Mouse (Mus musculus) cerebellum, adult (tissue): ENCODE results near the gene Nhsl2.
"Not testable (repeated sequence)": the region's sequence is repeated elsewhere in the genome, so short reads cannot be mapped to it uniquely, and the experiment has no call there.

Experiments used
- ATAC-seq: cut with Nextera tagmentation; 2 replicates; pipeline ENCODE4 v1.9.2; 2017; ENCODE audit warnings: mild to moderate bottlenecking, moderate library complexity, mixed read lengths; ENCODE audit not compliant: insufficient number of reproducible peaks, low FRiP score, low TSS enrichment

Nhsl2 gene

DNA sequence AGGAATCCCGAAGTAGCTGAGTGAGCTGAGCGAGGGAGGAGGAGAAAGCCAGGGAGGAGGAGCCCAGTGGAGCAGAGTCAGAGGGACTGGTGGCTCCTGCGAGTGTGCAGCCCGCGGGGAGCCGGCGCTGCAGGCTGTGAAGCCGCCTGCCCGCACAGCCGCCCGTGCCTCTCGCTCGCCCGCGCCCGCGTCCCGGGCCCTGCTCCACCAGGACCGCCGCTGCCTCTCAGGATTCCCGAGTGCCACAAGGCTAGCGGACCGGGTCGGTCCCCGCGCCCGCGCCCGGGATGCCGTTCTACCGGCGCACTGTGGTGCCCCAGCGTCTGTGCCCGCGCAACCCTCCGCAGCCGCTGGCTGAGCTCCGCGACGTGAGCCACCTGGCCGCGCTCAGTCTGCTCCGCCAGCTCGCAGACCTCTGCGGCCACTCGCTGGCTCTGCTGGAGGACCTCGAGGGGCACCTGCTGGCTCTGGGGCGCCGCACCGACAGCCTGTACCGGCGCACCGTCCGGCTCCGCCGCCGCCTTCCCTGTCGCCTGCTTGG is at the start of gene Nhsl2:
Gene Nhsl2, plus strand, starts transcription at position 105 of the 541 bp plus-strand sequence.
- peak; percentile 84 for ATAC-seq

GRCm38 (mm10) chrX:101805512-101805911 is 43.7 kb upstream of the Nhsl2 start:
- no peak for ATAC-seq

DNA sequence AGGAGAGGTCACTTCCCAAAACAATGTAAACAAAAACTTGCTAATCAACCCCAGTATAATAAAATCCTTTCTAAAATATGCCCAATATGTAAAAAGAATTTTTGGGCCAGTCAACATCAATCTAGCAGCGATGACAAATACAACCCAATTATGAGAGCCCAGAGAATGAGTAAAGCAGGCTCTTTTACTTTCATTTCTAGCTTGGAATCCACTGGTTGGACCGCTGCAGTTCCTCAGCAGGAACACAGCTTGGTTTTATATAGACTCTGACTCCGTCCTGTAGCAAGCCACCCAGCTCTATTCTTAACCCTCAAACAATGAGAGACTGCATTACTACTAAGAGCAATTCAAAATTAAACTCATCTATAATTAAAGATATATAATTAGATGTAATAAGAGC is 37.4 kb upstream of the Nhsl2 start:
- ATAC-seq, result no peak

DNA sequence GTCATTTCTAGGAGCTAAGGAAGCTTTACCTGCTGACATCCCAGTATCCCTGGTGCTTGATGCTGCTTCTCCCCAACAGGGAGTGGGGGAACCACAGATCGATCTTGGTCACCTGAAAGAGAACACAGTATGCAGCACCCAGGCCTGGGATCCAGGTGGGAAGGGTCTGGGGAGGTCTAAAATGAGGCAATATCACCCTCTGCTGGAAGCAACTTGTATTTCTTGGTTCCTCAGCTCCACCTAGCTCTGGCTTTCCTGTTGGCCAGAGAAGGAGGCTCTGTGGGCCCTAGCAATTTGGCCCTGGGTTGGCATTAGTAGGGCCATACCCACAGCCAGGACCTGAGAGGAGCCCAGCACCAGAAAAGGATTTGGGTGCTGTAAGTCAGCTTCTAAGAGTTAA is 30.0 kb upstream of the Nhsl2 start:
- no peak for ATAC-seq

GRCm38 (mm10) chrX:101819980-101820379 is 29.2 kb upstream of the Nhsl2 start:
- not testable (repeated sequence) for ATAC-seq

DNA sequence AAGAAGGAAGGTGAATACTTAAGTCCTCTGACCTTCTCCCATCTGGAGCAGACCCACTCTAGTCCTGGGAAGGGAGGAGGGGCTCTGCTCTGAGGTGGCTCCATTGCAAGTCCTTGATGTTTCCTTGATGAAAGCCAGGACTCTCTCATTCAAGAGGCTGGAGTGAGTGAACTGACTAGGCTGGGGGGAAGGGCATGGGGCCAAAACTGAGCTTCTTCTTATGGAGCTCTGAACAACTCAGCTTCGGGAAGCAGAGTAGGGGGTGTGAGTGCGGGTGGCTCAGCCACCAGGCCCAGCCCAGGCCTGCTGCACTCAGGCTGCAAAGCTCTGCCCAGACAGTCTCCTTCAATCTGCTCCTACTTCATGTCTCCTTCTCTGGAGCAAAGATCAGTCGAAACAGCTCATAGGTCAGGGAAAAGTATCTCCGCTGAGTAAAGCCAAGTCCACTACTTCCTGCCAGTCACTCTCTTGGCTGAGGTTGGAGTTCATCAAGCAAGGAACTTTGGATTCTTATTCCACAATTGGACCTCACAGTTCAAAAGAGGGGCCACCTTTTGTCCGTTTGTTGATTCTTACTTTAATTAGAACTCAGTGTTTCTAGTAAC is 1.9 kb upstream of the Nhsl2 start:
- no peak for ATAC-seq

DNA sequence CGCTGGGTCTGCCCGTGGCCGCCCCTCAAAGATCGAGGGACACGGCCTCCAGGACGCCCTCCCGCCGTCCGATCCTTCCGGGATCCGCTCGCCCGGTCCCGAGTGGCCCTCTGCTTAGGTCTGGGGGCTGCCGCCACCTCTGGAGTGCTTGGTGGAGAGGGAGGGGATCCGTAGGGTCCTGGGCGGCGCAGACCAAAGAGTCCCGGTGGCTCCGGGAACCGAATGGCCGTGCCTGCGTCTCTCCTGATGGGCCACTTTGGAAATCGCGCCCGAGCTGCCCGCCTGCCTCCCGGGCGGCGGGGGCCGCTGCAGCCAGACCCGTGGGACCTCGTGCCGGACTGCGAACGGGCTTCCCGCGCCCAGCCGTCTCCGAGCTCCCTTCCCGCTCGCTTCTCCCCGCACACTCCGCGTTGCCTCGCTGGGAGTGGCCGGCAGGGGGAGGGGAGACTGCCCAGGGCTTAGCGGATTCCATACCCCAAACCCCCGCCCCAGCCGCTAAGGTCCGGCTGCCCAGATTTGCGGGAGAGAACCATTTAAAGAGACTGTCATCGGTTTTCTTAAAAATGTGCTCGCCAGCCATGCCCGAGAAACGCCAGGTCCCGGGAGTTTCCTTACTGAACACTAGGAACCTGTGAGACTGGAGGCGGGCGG is 841 bp downstream of the Nhsl2 start:
- 0 out of 2 replicates have a peak, but pooled peaks have one; percentile 26 for ATAC-seq

DNA sequence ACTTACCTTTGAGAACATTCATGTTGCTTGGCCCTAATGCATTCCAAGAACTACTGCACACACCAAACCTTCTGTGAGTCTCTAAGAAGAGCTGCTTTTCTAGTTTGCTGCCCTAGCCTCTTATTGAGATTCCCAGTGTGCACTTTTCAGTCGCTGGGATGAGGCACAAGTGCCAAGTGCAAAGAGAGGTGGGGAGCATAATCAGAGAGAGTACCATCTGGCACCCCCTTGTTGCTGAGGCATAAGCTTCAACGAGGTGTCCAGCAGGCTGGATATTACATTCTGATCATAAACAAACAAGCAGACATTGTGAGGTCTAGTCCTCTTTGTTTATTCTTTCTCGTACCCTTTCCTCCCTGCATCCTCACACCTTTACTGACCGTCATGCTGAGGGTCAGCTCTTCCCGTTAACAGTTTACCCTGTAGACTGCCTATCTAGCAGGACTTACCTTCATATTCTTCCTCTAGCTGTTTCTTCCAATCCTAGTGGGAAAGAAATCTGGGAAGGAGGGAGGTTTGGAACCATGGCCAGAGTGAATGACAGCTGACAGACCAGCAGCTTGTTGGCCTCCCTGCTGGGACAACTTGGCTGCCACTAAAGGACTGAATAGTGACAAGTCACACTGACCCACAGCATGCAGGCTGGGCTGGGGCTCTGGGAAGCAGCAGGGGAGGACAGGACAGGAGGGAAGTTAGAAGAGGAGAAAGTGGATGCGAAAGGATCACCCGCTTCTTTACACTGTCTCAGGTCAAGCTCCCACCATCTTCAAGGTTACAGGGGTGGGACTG is 2.6 kb downstream of the Nhsl2 start:
- ATAC-seq, result peak; percentile 70

- ATAC-seq, result no peak
Observed at GRCm38 (mm10) chrX:101863666-101864378, 14.6 kb downstream of the Nhsl2 start.

DNA sequence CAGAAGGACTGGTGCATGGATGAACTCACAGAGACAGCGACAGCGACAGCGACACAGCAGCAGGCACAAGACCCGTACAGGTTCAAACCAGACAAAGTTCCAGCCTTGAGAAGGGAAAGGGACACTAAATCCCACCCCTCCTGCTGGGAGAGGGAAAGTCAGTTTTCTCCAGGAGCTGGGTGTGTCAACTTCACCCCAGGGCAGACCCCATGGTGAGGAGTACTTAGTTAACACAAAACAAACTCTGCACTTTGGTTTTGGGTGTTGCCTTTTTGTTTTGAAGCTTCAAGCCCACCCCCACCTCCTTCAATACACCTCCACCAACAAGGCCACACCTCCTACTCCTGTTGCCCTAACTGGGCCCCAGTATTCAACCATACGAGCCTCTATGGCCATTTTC is 15.6 kb downstream of the Nhsl2 start:
- no peak for ATAC-seq

DNA sequence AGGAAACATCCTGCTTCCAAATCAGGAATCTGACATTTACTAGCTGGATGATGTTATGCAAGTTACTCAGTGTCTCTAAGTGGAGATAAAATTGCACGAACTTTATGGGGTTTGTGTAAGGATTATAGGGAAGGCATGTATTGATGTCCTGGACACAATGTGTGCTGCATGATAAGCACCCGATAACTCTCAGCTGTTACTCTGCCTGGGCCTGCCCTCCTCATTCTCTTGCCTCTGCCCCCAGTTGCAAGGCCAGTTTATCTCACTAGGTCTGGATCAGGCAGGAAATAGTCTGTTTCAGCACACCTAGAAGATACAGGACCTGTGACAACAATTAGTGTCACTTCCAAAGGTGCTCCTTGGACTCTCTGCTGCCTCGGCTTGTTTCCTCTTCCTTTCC is 25.0 kb downstream of the Nhsl2 start:
- no peak for ATAC-seq

- ATAC-seq, result no peak
Observed at GRCm38 (mm10) chrX:101874901-101875300, 25.7 kb downstream of the Nhsl2 start.

DNA sequence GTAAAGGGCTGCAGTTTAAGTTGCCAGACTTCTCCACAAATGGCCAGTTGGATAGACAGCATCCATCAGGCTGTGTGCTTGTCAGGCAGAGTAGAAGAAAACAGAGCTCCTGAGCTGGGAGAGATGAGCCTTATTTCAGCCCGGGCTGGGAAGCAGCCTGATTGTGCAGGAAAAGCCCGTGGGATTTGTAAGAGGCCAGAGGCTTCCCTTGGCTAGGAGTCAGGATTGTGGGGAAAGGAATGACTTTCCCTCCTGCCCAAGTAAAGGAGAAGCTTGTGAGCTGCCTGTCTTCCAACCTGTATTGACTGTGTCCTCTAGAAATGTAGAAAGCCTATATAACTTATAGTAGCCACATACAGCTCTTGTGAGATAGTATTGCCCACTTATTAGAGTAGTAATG is 27.0 kb downstream of the Nhsl2 start:
- no peak for ATAC-seq

- no peak for ATAC-seq
Observed at GRCm38 (mm10) chrX:101877840-101878239, 28.7 kb downstream of the Nhsl2 start.

DNA sequence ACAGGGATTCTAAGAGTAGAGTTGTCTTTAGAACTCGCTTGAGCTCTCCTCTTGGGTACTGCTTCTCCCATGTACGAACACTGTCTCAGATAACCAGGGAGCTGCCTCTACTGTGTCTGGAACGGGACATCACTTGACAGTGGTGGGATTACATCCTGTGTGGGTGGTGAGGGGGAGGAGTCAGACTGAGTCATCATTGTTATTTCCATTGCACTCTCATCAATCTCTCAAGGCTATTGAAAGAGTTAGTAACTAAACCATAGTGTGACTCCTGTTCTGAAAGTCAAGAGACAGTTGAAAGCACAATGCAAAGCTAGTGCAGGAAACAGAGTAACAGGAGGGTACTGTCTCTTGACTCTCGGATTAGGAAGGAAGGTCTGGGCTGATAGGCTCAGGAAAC is 29.4 kb downstream of the Nhsl2 start:
- ATAC-seq, result no peak

- ATAC-seq, result no peak
Observed at GRCm38 (mm10) chrX:101882141-101882751, 33.1 kb downstream of the Nhsl2 start.

- ATAC-seq, result no peak
Observed at GRCm38 (mm10) chrX:101889384-101889783, 40.2 kb downstream of the Nhsl2 start.

- peak; percentile 82 for ATAC-seq
Observed at GRCm38 (mm10) chrX:101889813-101890469, 40.8 kb downstream of the Nhsl2 start.

GRCm38 (mm10) chrX:101893796-101894195 is 44.6 kb downstream of the Nhsl2 start:
- no peak for ATAC-seq

DNA sequence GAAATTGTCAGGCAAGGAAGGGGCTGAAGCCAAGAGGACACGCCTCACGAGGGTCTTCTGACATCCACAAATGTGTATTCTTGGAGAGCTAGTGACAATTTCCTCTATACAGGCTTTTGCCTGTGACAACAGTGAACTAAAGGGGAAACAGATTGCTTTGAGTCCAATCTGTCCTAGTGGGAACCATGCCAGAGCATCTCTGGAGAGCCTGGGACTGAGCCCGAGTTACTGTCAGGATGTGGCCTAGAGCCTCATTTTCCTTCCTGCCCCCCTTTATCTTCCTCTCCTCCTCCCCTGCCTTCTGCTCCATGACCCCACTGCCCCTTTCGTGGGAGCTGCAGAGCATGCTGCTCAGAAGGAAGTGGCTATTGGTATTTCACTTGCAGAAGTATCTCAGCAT is 49.2 kb downstream of the Nhsl2 start:
- peak; percentile 82 for ATAC-seq
